Mouse (Mus musculus): ENCODE data around the gene 2300009A05Rik. TPM values are rescaled to one million over a fixed set of nuclear protein-coding genes. Genes with fewer than 3 reads are reported as not detected.

Gene 2300009A05Rik
- total RNA-seq, 4 experiments from 2014 or later, result 32.9 to 63.3 (median 38.6) TPM

- DNase-seq, result no peak
These were observed 53.0 kb downstream of the 2300009A05Rik start for GRCm38 (mm10) chr9:63346029-63346428.

Other genes starting within 250 kb of the 2300009A05Rik start
- 10 to 100 TPM; 28.8 to 32.4 (median 30.3) TPM for gene Map2k5, start 21.3 kb downstream of the 2300009A05Rik start, total RNA-seq (2022)
- gene Iqch, start 203.2 kb upstream of the 2300009A05Rik start, total RNA-seq (2022), result under 1 TPM; 0.07 to 0.12 (median 0.10) TPM
- gene Aagab, start 203.4 kb upstream of the 2300009A05Rik start, total RNA-seq (2022), result 10 to 100 TPM; 32.4 to 41.5 (median 36.8) TPM

All from adrenal gland, adult 8-10 months (tissue).